Mouse (Mus musculus) MEL (cell line): ENCODE measurements around the gene Hnrnpll.

Source experiments
- CHD1 ChIP-seq: IDR thresholded peaks from 2 replicates; pipeline ENCODE4 v1.6.1; 2012; ENCODE audit warnings: low read depth, mild to moderate bottlenecking, inconsistent platforms, low read length, improper control_type of control experiment
- CTCF ChIP-seq, 3 experiments: IDR thresholded peaks in 2 of 3; conservative IDR thresholded peaks in 1 of 3; 2 replicates each; pipeline ENCODE4 v1.5.1; 2011 to 2012; ENCODE audit warnings: low read length in 3 of 3, low read depth in 2 of 3, mild to moderate bottlenecking in 2 of 3, improper control_type of control experiment in 1 of 3, inconsistent platforms in 1 of 3, mixed read lengths in 1 of 3, moderate library complexity in 1 of 3; ENCODE audit not compliant: control insufficient read depth in 1 of 3, insufficient read depth in 1 of 3, poor library complexity in 1 of 3, severe bottlenecking in 1 of 3
- EP300 ChIP-seq, 2 experiments: IDR thresholded peaks; 2 replicates each; pipeline ENCODE4 v1.6.1; 2011; ENCODE audit warnings: improper control_type of control experiment in 2 of 2, low read length in 2 of 2, low read depth in 1 of 2, mild to moderate bottlenecking in 1 of 2
- GATA1 ChIP-seq: IDR thresholded peaks from 2 replicates; pipeline ENCODE4 v1.6.1; 2011; ENCODE audit warnings: low read depth, low read length, improper control_type of control experiment
- HCFC1 ChIP-seq: IDR thresholded peaks from 2 replicates; pipeline ENCODE4 v1.6.1; 2012; ENCODE audit warnings: low read depth, mild to moderate bottlenecking, inconsistent platforms, low read length, improper control_type of control experiment, moderate library complexity
- KAT2A ChIP-seq: conservative IDR thresholded peaks from 2 replicates; pipeline ENCODE4 v1.6.1; 2012; ENCODE audit warnings: low read depth, low read length, improper control_type of control experiment, inconsistent platforms
- MAX ChIP-seq: IDR thresholded peaks from 2 replicates; pipeline ENCODE4 v1.6.1; 2011; ENCODE audit warnings: low read length, improper control_type of control experiment
- MAZ ChIP-seq: IDR thresholded peaks from 2 replicates; pipeline ENCODE4 v1.6.1; 2012; ENCODE audit warnings: low read depth, mild to moderate bottlenecking, inconsistent platforms, low read length, improper control_type of control experiment
- RCOR1 ChIP-seq: IDR thresholded peaks from 2 replicates; pipeline ENCODE4 v1.6.1; 2012; ENCODE audit warnings: low read depth, mild to moderate bottlenecking, inconsistent platforms, low read length, improper control_type of control experiment
- TAL1 ChIP-seq: IDR thresholded peaks from 2 replicates; pipeline ENCODE4 v1.6.1; 2012; ENCODE audit warnings: mild to moderate bottlenecking, inconsistent platforms, low read length, moderate library complexity, mixed read lengths
- USF2 ChIP-seq, 2 experiments: IDR thresholded peaks; 2 replicates each; pipeline ENCODE4 v1.6.1; 2011 to 2012; ENCODE audit warnings: improper control_type of control experiment in 2 of 2, low read length in 2 of 2, borderline replicate concordance in 1 of 2, inconsistent platforms in 1 of 2, low read depth in 1 of 2, mild to moderate bottlenecking in 1 of 2; ENCODE audit not compliant: insufficient read depth in 1 of 2

- TF ChIP-seq CTCF (IDR thresholded peaks at IDR 0.05 in 2 of 3, conservative IDR thresholded peaks at IDR 0.05 in 1 of 3; ENCODE audit: control insufficient read depth in 1 of 3, insufficient read depth in 1 of 3, low read depth in 2 of 3, low read length in 3 of 3, poor library complexity in 1 of 3, severe bottlenecking in 1 of 3) = no peak
- TF ChIP-seq TAL1 = no peak
- no peak for TF ChIP-seq MAX
- no peak for TF ChIP-seq USF2 (IDR thresholded peaks at IDR 0.05; ENCODE audit: borderline replicate concordance in 1 of 2, insufficient read depth in 1 of 2, low read depth in 1 of 2, low read length in 2 of 2)
- TF ChIP-seq MAZ = no peak
- no peak for TF ChIP-seq RCOR1
- TF ChIP-seq GATA1 = no peak
- no peak for TF ChIP-seq KAT2A
- no peak for TF ChIP-seq HCFC1
- no peak for TF ChIP-seq CHD1
- TF ChIP-seq EP300 (IDR thresholded peaks at IDR 0.05; ENCODE audit: low read depth in 1 of 2, low read length in 2 of 2) = no peak
Observed at GRCm38 (mm10) chr17:80022090-80022489, 40.0 kb downstream of the Hnrnpll start.
